Comparison of ENCODE assay signal across 22 mouse cellular contexts in genomic region chr19:6907094-6907493, GRCm38 (mm10). TPM values are rescaled to one million over a fixed set of nuclear protein-coding genes. Genes with fewer than 3 reads are reported as not detected.
DNase-seq lines count a peak whose midpoint lies in the region; ATAC-seq and TF ChIP-seq lines count a peak whose summit lies in the region.
"Had no signal": no experiment of that assay in that cellular context is flagged by ENCODE, and none has a peak within 500 bp of the region (broad histone marks: within the 10 kb centered on the region; RNA-seq: fewer than 3 reads in every experiment).

No protein-coding gene starts in this region.

- no peak overlapping the region for H3ac ChIP-seq in myocyte (ENCODE audit: control insufficient read depth, insufficient read length)

- H3K4me2 ChIP-seq in liver, embryonic 16.5 days (ENCODE audit: low read depth, low read length): 0 out of 2 replicates have a peak overlapping the region, but pooled peaks have one; percentile 4
- peak overlapping the region; percentile 81 for H3K4me2 ChIP-seq in myocyte (ENCODE audit: low read depth)
- H3K4me2 ChIP-seq: forebrain, embryonic 12.5 days had no signal

- intact Hi-C loops in left cerebral cortex, postnatal 36 days (cut with DNase I): loop anchor here (5.0 kb wide), 1 partner anchor 65 kb away; the partner anchor contains the start of gene Rps6ka4

- ATAC-seq in cerebellum, adult (ENCODE audit: insufficient number of reproducible peaks, low FRiP score, low TSS enrichment): no peak
- no peak for ATAC-seq in liver, embryonic 16.5 days (ENCODE audit: low read depth)
- ATAC-seq: activated CD4-positive, CD25-positive, alpha-beta regulatory T cell, adult 4 months; intestine, embryonic 16.5 days; midbrain, embryonic 16.5 days had no signal

- peaks cover 25% of the 10 kb centered on the region for H3K79me2 ChIP-seq in myocyte (ENCODE audit: control insufficient read depth, insufficient read depth)

- H3K9me3 ChIP-seq in liver, embryonic 16.5 days (replicated peaks; ENCODE audit: control insufficient read depth, low read length): no peaks in the 10 kb centered on the region
- H3K9me3 ChIP-seq: forebrain, embryonic 12.5 days; G1E; hindbrain, embryonic 15.5 days; limb, embryonic 15.5 days had no signal

- 48% methylated on average over 8 of the region's 8 CpGs for WGBS in kidney, adult 2 months
- WGBS in liver, embryonic 16.5 days (ENCODE audit: insufficient replicate concordance): 72% methylated on average over 8 of the region's 8 CpGs

- no peak for TF ChIP-seq CTCF in kidney, adult 2 months (conservative IDR thresholded peaks at IDR 0.05; ENCODE audit: insufficient read depth, insufficient read length, low read depth, low read length)

- peaks cover 2% of the 10 kb centered on the region for H3K36me3 ChIP-seq in kidney, adult 2 months (ENCODE audit: control insufficient read depth, insufficient read depth, low read length)
- peaks cover 6% of the 10 kb centered on the region for H3K36me3 ChIP-seq in liver, embryonic 16.5 days (ENCODE audit: control insufficient read depth, insufficient read depth)
- peaks cover 3% of the 10 kb centered on the region for H3K36me3 ChIP-seq in myocyte (ENCODE audit: control insufficient read depth, insufficient read depth)

- peak; percentile 40 for DNase-seq in cerebellum, adult 9-10 months
- DNase-seq in kidney, adult 2 months: no peak
- no peak for DNase-seq in kidney, postnatal 25 days
- DNase-seq in liver: no peak
- no peak for DNase-seq in left cerebral cortex, postnatal 36 days (ENCODE audit: low spot score in 2 of 2)
- DNase-seq: adrenal gland, postnatal 10 days; heart, postnatal 36 days; lung, postnatal 10 days; thymus, postnatal 25 days had no signal

- peak overlapping the region; percentile 56 for H3K4me3 ChIP-seq in kidney, adult 2 months (ENCODE audit: insufficient read depth, low read depth, low read length)
- no peak overlapping the region for H3K4me3 ChIP-seq in liver, embryonic 16.5 days (ENCODE audit: low read depth, low read length)
- H3K4me3 ChIP-seq in myocyte: peak overlapping the region; percentile 85
- H3K4me3 ChIP-seq: forebrain, embryonic 12.5 days; hindbrain, embryonic 15.5 days had no signal

- H3K4me1 ChIP-seq in kidney, adult 2 months (ENCODE audit: control insufficient read depth, insufficient read depth, low read length): peaks cover 34% of the 10 kb centered on the region; the same call in 1 of the 2 replicates
- peaks cover 18% of the 10 kb centered on the region for H3K4me1 ChIP-seq in liver, embryonic 16.5 days (ENCODE audit: control insufficient read depth, low read depth, low read length)

- peak overlapping the region; percentile 72 for H3K27ac ChIP-seq in kidney, adult 2 months (ENCODE audit: insufficient read depth, low read depth, low read length)
- no peak overlapping the region for H3K27ac ChIP-seq in liver, embryonic 16.5 days (ENCODE audit: low read length)
- H3K27ac ChIP-seq: forebrain, embryonic 12.5 days; hindbrain, embryonic 15.5 days; limb, embryonic 15.5 days had no signal

- no peak overlapping the region for H3K9ac ChIP-seq in liver, embryonic 16.5 days (ENCODE audit: low read depth, low read length)
- H3K9ac ChIP-seq: hindbrain, embryonic 15.5 days had no signal

- no peak for TF ChIP-seq POLR2A in kidney, adult 2 months (IDR thresholded peaks at IDR 0.05; ENCODE audit: low read depth, low read length)
- TF ChIP-seq POLR2A in myocyte (IDR thresholded peaks at IDR 0.05; ENCODE audit: insufficient read length, low read depth): no peak

- H3K27me3 ChIP-seq in kidney, adult 2 months (replicated peaks; ENCODE audit: control insufficient read depth, insufficient read depth, low read length): no peaks in the 10 kb centered on the region
- H3K27me3 ChIP-seq in liver, embryonic 16.5 days (ENCODE audit: control insufficient read depth, insufficient read depth, low read depth, low read length): no peaks in the 10 kb centered on the region
- H3K27me3 ChIP-seq in myocyte (ENCODE audit: control insufficient read depth, insufficient read depth, insufficient read length): no peaks in the 10 kb centered on the region
- H3K27me3 ChIP-seq: forebrain, embryonic 12.5 days; hindbrain, embryonic 15.5 days; limb, embryonic 15.5 days had no signal

TF ChIP-seq in myocyte, 11 proteins besides CTCF, POLR2A, EP300 and RAD21:
- TF ChIP-seq POLR2AphosphoS2 (IDR thresholded peaks at IDR 0.05; ENCODE audit: insufficient read length, low read depth): no peak
- TF ChIP-seq MYOG (IDR thresholded peaks at IDR 0.05; ENCODE audit: control insufficient read depth in 1 of 3, insufficient read depth in 1 of 3, insufficient read length in 2 of 3, low read depth in 2 of 3): no peak
- TF ChIP-seq REST (IDR thresholded peaks at IDR 0.05; ENCODE audit: insufficient read depth, insufficient read length): no peak
- no peak for TF ChIP-seq USF1 (IDR thresholded peaks at IDR 0.05; ENCODE audit: low read depth)
- no peak for TF ChIP-seq TCF12 (IDR thresholded peaks at IDR 0.05; ENCODE audit: insufficient read depth, poor library complexity, severe bottlenecking)
- no peak for TF ChIP-seq CEBPB (IDR thresholded peaks at IDR 0.05; ENCODE audit: insufficient read depth, poor library complexity, severe bottlenecking)
- no peak for TF ChIP-seq E2F4 (IDR thresholded peaks at IDR 0.05; ENCODE audit: insufficient read depth)
- TF ChIP-seq MYOD1 (IDR thresholded peaks at IDR 0.05; ENCODE audit: control insufficient read depth in 1 of 3, insufficient read length in 2 of 3, low read depth in 2 of 3): no peak
- TF ChIP-seq TCF3 (IDR thresholded peaks at IDR 0.05; ENCODE audit: insufficient read length, low read depth): no peak
- TF ChIP-seq SRF (IDR thresholded peaks at IDR 0.05; ENCODE audit: control insufficient read depth, insufficient read length, low read depth): no peak
- TF ChIP-seq MAX (IDR thresholded peaks at IDR 0.05; ENCODE audit: low read depth): no peak
TF ChIP-seq in myocyte: peak in this region for 0.

RNA-seq across cellular contexts. Expression of gene Trmt112, which starts 2.4 kb away (rescaled TPM):
- polyA plus RNA-seq in kidney, adult 2 months (2012; rRNA removed): 133 and 146 TPM in 2 replicates
- 57.3 and 62.3 TPM in 2 replicates for polyA plus RNA-seq in liver, embryonic 16.5 days (2015; fragmentation: Nextera tagmentation; extraction: Ambion mirVana)
- polyA plus RNA-seq in myocyte (2012; fragmentation: generic; extraction: Trizol): 281 TPM
- total RNA-seq in left cerebral cortex, postnatal 36 days (2021): 10 to 100 TPM; 39.8 to 48.2 TPM

RNA-seq across cellular contexts. Expression of gene Prdx5, which starts 2.8 kb away (rescaled TPM):
- 1,575 and 2,285 TPM in 2 replicates for polyA plus RNA-seq in kidney, adult 2 months (2012; rRNA removed)
- 140 and 161 TPM in 2 replicates for polyA plus RNA-seq in liver, embryonic 16.5 days (2015; fragmentation: Nextera tagmentation; extraction: Ambion mirVana)
- polyA plus RNA-seq in myocyte (2012; fragmentation: generic; extraction: Trizol): 276 TPM
- 100 to 1,000 TPM; 341 to 382 TPM for total RNA-seq in left cerebral cortex, postnatal 36 days (2021)

RNA-seq across cellular contexts. Expression of gene Esrra, which starts 14.5 kb away (rescaled TPM):
- 134 and 155 TPM in 2 replicates for polyA plus RNA-seq in kidney, adult 2 months (2012; rRNA removed)
- 3.6 and 4.8 TPM in 2 replicates for polyA plus RNA-seq in liver, embryonic 16.5 days (2015; fragmentation: Nextera tagmentation; extraction: Ambion mirVana)
- polyA plus RNA-seq in myocyte (2012; fragmentation: generic; extraction: Trizol): 52.7 TPM
- total RNA-seq in left cerebral cortex, postnatal 36 days (2021): 10 to 100 TPM; 60.6 to 66.4 TPM

RNA-seq across cellular contexts. Expression of gene Catsperz, which starts 18.1 kb away (rescaled TPM):
- 0.44 and 0.99 TPM in 2 replicates for polyA plus RNA-seq in kidney, adult 2 months (2012; rRNA removed)
- polyA plus RNA-seq in liver, embryonic 16.5 days (2015; fragmentation: Nextera tagmentation; extraction: Ambion mirVana): 0.16 and 0.50 TPM in 2 replicates
- 0.28 TPM for polyA plus RNA-seq in myocyte (2012; fragmentation: generic; extraction: Trizol)
- 10 to 100 TPM; 23.8 to 30.8 TPM for total RNA-seq in left cerebral cortex, postnatal 36 days (2021)
- total RNA-seq: gastrocnemius, adult 8-10 months; heart, postnatal 36 days; megakaryocyte-erythroid progenitor cell, adult 5-6 weeks had no signal
- polyA plus RNA-seq: activated CD4-positive, CD25-positive, alpha-beta regulatory T cell, adult 4 months; G1E had no signal

RNA-seq across cellular contexts. Expression of gene Kcnk4, which starts 27.2 kb away (rescaled TPM):
- polyA plus RNA-seq in kidney, adult 2 months (2012; rRNA removed): 0.07 and 0.08 TPM in 2 replicates
- polyA plus RNA-seq in liver, embryonic 16.5 days (2015; fragmentation: Nextera tagmentation; extraction: Ambion mirVana): 0.04 and 0.11 TPM in 2 replicates
- 0.12 TPM for polyA plus RNA-seq in myocyte (2012; fragmentation: generic; extraction: Trizol)
- 10 to 100 TPM; 34.9 to 37.0 TPM for total RNA-seq in left cerebral cortex, postnatal 36 days (2021)
- total RNA-seq: G1E; gastrocnemius, adult 8-10 months; granulocyte monocyte progenitor cell, adult 5-6 weeks; heart, postnatal 36 days; megakaryocyte-erythroid progenitor cell, adult 5-6 weeks had no signal
- polyA plus RNA-seq: activated CD4-positive, CD25-positive, alpha-beta regulatory T cell, adult 4 months; forebrain, embryonic 12.5 days had no signal
